Mouse (Mus musculus): Measurements from ENCODE around the gene Arhgap4. TPM values are rescaled to one million over a fixed set of nuclear protein-coding genes. Genes with fewer than 3 reads are reported as not detected.

Arhgap4 gene
- polyA plus RNA-seq (2014; fragmentation: Illumina TruSeq; extraction: RNeasy Lipid Tissue Mini Kit (QIAGEN cat#74804)): 0.46 TPM

DNA sequence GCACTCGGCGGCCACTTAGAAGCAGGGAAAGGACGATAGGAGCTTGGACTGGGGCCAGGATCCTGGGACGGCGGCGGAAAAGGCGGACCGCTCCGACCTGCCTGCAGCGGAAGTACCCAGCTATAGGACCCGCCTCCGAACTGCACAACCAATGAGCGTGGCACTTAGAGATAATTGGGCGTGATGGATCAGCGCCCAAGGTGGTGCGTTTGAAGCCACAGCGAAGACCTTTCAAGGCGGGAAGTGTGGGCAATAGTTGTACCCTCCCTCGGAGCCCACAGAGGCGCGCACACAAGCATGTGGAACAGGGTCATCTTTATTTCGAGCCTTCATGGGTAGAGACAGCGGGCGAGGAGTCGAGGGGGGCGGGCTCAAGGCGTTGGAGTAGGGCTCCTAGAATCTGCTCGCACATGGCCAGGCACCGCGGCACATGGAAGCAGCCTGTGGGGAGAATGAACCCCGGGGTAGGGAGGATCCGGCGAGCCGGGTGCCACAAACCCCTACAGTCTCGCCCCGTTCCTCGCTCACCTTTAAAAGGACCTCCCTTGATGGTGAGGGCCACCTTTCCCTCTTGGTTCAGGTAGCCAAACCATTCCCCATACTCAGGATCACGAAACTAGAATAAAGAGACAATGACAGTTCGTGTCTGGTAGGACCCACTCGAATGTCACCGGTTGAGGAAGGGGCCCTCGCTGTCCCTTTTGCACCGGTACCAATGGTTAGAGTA, at the start of gene Arhgap4, which contains the start of gene Naa10:
Gene Arhgap4 (minus strand): TSS at position 48 of the 727 bp plus-strand sequence.
Gene Naa10 (minus strand): TSS at position 122 of the 727 bp plus-strand sequence.

DNA sequence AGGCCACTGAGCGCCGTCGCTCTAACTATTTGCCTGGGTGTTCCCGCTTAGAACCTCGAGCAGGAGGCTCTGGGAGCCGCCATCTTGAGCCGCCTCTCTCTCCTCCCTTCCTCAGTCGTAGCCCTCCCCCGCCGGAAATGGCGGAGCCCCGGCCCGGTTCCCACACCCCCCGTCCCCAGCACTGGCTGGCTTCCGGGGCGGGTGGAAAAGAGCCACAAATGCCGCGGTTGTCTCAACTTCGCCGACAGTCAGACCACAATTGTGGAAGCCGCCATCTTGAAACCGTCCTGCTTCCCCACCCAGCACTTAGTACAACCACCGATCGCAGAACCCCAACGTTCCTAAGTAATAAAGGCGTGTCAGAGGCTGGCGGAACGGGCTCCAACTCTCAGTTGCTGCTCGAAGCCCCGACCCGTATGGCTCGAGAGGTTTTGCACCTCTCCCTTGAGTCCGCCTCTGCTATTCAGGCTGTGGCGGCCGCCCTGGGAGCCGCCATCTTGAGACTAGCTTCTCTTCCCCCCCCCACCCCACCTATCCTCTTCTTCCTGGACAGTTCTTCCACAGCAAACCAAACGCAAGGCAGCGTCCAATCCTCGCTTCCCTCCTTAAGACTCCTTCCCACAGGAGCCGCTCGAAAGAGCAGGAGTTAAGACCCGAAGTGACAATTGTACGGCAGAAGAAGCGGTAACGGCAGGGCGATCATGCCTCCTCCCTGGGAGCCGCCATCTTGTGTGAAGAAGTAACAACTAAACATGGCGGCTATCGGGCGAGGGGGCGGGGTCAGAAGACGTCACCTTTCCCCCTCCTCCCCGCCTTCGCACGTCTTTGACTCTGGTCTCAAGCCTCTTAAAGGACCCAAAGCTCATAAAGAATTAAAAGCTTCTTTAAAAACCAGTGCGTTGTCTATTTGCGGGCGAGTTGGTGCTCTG, 44.8 kb upstream of the Arhgap4 start, which contains the start of gene Hcfc1:
Gene Hcfc1 (minus strand): TSS at position 110 of the 929 bp plus-strand sequence.

DNA sequence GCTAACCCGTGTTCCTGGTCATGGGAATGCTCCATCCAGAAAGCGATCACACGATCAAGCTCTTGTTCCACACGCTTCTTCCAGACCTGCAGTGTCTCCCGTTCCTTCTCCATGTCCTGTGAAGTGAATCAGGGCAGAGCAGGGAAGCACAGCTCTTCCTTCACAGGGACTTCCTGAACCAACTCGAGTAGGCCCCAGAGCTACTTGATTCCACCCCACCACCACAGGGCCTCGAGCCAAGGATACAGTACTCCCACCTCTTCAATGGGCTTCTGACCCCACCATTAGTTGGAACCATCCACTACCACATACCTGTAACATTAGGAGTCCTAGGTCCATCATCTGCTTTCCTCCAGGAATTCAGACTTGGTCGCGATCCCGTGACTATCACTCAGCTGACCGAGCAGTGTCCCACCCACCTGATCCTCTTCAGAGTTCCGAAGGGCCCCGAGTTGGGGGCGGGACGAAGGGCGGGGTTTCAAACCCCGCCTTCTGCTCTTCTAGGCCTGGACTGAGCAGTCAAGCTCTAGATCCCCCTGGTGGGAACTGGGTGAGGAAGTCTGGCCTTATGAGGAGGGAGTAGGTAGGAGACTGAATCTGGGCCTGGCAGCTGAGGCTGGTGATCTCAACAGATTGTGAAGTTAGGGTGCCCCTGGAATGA, 8.9 kb upstream of the Arhgap4 start, which contains the start of gene Renbp:
Gene Renbp (minus strand): TSS at position 449 of the 661 bp plus-strand sequence.

DNA sequence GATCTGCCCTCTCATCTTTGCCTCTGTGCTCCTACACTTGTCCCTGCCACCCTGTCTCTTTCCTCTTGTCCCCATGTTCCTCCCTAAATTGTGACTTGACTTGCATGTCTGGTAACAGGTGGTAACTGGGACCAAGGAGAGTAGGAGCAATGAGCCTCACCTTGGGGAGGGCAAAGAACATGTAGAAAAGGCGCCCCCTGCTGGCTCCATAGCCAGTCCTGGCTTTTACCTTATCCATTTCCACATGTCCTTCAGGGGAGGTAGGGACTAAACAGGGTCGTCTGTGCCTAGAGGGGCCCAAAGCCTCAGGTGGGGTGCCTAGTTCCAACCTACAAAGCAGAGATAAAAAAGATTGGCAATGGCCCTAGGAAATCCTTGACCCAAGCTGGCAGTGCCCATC, 26.0 kb downstream of the Arhgap4 start, which contains the start of gene L1cam:
Gene L1cam (minus strand): TSS at position 387 of the 400 bp plus-strand sequence.

DNA sequence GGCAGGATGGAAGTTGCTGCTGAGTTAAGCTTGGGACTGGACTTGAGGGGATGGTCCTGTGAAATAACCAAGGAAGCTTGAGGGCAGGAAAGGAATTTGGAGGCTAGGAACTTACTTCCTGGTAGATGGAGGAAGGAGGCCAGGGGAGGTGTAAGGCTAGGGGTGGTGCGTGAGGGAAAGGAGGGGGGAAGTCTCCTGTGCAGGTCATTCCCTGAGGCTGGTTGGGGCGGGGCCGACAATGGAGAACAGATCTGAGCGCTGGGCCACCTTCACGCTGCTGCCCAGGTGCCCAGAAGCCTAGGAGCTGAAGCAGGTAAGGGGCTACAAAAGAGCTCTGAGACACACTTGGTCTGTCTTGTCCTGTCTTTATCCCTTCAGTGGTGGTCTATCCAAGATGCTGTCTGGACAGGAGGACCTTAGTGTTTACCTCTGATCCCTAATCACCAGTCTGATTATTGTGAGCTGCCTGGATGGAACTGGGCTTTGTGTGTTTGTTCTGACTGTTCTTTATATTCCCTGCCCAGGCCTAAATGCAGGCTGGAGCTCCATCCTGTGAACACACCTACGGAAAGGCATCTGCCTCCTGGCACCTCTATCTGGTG, 30.0 kb downstream of the Arhgap4 start, which contains the start of gene Avpr2:
Gene Avpr2 (plus strand): TSS at position 552 of the 602 bp plus-strand sequence.

Other genes starting within 250 kb of the Arhgap4 start
- 24.7 TPM for gene Slc6a8, start 248.7 kb downstream of the Arhgap4 start, polyA plus RNA-seq (2014; fragmentation: Illumina TruSeq; extraction: RNeasy Lipid Tissue Mini Kit (QIAGEN cat#74804))
- gene Bcap31, start 205.7 kb downstream of the Arhgap4 start, polyA plus RNA-seq (2014; fragmentation: Illumina TruSeq; extraction: RNeasy Lipid Tissue Mini Kit (QIAGEN cat#74804)): 139 TPM
- gene Abcd1, start 205.3 kb downstream of the Arhgap4 start, polyA plus RNA-seq (2014; fragmentation: Illumina TruSeq; extraction: RNeasy Lipid Tissue Mini Kit (QIAGEN cat#74804)): 1.4 TPM
- not detected for gene Plxnb3, start 164.8 kb downstream of the Arhgap4 start, polyA plus RNA-seq (2014; fragmentation: Illumina TruSeq; extraction: RNeasy Lipid Tissue Mini Kit (QIAGEN cat#74804))
- gene Srpk3, start 147.5 kb downstream of the Arhgap4 start, polyA plus RNA-seq (2014; fragmentation: Illumina TruSeq; extraction: RNeasy Lipid Tissue Mini Kit (QIAGEN cat#74804)): not detected
- gene Idh3g, start 135.0 kb downstream of the Arhgap4 start, polyA plus RNA-seq (2014; fragmentation: Illumina TruSeq; extraction: RNeasy Lipid Tissue Mini Kit (QIAGEN cat#74804)): 19.0 TPM
- gene Ssr4, start 134.8 kb downstream of the Arhgap4 start, polyA plus RNA-seq (2014; fragmentation: Illumina TruSeq; extraction: RNeasy Lipid Tissue Mini Kit (QIAGEN cat#74804)): 14.9 TPM
- 1.2 TPM for gene Pdzd4, start 96.9 kb downstream of the Arhgap4 start, polyA plus RNA-seq (2014; fragmentation: Illumina TruSeq; extraction: RNeasy Lipid Tissue Mini Kit (QIAGEN cat#74804))
- not detected for gene Avpr2, start 29.8 kb downstream of the Arhgap4 start, polyA plus RNA-seq (2014; fragmentation: Illumina TruSeq; extraction: RNeasy Lipid Tissue Mini Kit (QIAGEN cat#74804))
- 0.48 TPM for gene L1cam, start 25.8 kb downstream of the Arhgap4 start, polyA plus RNA-seq (2014; fragmentation: Illumina TruSeq; extraction: RNeasy Lipid Tissue Mini Kit (QIAGEN cat#74804))
- 6.2 TPM for gene Naa10, start 74 bp upstream of the Arhgap4 start, polyA plus RNA-seq (2014; fragmentation: Illumina TruSeq; extraction: RNeasy Lipid Tissue Mini Kit (QIAGEN cat#74804))
- 2.0 TPM for gene Renbp, start 9.0 kb upstream of the Arhgap4 start, polyA plus RNA-seq (2014; fragmentation: Illumina TruSeq; extraction: RNeasy Lipid Tissue Mini Kit (QIAGEN cat#74804))
- 43.7 TPM for gene Hcfc1, start 44.5 kb upstream of the Arhgap4 start, polyA plus RNA-seq (2014; fragmentation: Illumina TruSeq; extraction: RNeasy Lipid Tissue Mini Kit (QIAGEN cat#74804))
- 50.0 TPM for gene Irak1, start 102.0 kb upstream of the Arhgap4 start, polyA plus RNA-seq (2014; fragmentation: Illumina TruSeq; extraction: RNeasy Lipid Tissue Mini Kit (QIAGEN cat#74804))
- not detected for gene Opn1mw, start 205.6 kb upstream of the Arhgap4 start, polyA plus RNA-seq (2014; fragmentation: Illumina TruSeq; extraction: RNeasy Lipid Tissue Mini Kit (QIAGEN cat#74804))
- gene Mecp2, start 213.5 kb upstream of the Arhgap4 start, polyA plus RNA-seq (2014; fragmentation: Illumina TruSeq; extraction: RNeasy Lipid Tissue Mini Kit (QIAGEN cat#74804)): 39.6 TPM
- gene Tex28, start 246.0 kb upstream of the Arhgap4 start, polyA plus RNA-seq (2014; fragmentation: Illumina TruSeq; extraction: RNeasy Lipid Tissue Mini Kit (QIAGEN cat#74804)): not detected

Data from ovary, adult 10 weeks (tissue).